Mouse (Mus musculus) inflammation-experienced regulatory T-cells, adult 6 months (primary cell): ENCODE measurements around the gene Rragd. TPM values are rescaled to one million over a fixed set of nuclear protein-coding genes. Genes with fewer than 3 reads are reported as not detected.

Experiments
- ATAC-seq: one replicate; pipeline ENCODE4 v1.8.0; 2017
- polyA plus RNA-seq, 3 experiments: library from polyadenylated mRNA; unstranded; fragments of 100-300 nt; shearing (Covaris generic); gene quantifications; one replicate each; pipeline ENCODE4 v1.2.1; 2017

Rragd gene
- polyA plus RNA-seq, 3 experiments from 2014 or later: 0.62 to 5.4 (median 4.2) TPM

GRCm38 (mm10) chr4:33052055-33052454 is 69.2 kb downstream of the Rragd start:
- ATAC-seq: no peak

GRCm38 (mm10) chr4:33052650-33053049 is 69.8 kb downstream of the Rragd start:
- no peak for ATAC-seq

GRCm38 (mm10) chr4:33054426-33054825 is 71.6 kb downstream of the Rragd start:
- no peak for ATAC-seq

DNA sequence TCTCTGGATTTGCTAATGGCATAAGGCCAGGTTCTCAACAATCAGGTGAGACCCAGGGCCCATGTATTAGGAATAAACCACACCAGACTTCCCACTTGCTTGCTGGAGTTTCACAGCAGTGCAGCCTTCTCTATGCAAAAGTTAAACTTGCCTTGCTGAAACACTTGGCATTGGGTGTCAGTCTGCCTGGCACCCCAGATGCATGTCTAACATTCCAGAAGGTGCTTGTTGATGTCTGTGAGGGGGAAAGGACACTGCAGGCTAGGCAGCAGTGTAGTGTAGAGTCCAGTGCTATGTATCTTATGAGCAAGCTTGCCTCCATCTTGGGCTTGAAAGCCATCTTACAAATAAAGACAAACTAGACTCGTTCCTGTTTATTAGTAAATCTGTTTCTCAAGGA is 73.5 kb downstream of the Rragd start:
- no peak for ATAC-seq

- no peak for ATAC-seq
Observed at GRCm38 (mm10) chr4:33057890-33058687, 75.3 kb downstream of the Rragd start.

- no peak for ATAC-seq
Observed at GRCm38 (mm10) chr4:33061158-33061557, 78.3 kb downstream of the Rragd start.

GRCm38 (mm10) chr4:33062981-33063380 is 80.1 kb downstream of the Rragd start, which contains the start of gene Gabrr2:
Gene Gabrr2, plus strand, starts transcription at chr4:33062999.
- no peak for ATAC-seq

- ATAC-seq: no peak
Observed at GRCm38 (mm10) chr4:33064986-33065385, 82.1 kb downstream of the Rragd start.

- no peak for ATAC-seq
Observed at GRCm38 (mm10) chr4:33066223-33066960, 83.6 kb downstream of the Rragd start.

DNA sequence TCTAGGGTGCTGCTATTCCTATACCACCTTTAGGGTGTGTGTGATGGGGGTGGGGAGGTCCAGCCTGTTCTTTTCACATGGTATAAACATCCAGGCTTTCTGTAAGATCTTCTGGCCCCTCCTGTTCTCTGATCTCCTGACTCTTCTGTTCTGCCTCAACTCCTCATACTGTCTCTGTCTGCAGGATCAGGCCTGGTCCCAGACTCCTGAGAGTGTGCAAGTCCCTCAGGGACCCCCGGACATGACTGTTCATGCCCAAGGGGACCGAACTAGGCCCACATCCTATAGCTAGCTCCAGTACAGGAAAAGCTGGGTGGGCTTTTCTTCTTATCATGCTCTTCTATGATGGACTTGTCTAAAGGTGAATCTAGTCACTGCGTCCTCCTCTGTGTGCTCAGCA is 84.5 kb downstream of the Rragd start:
- no peak for ATAC-seq

DNA sequence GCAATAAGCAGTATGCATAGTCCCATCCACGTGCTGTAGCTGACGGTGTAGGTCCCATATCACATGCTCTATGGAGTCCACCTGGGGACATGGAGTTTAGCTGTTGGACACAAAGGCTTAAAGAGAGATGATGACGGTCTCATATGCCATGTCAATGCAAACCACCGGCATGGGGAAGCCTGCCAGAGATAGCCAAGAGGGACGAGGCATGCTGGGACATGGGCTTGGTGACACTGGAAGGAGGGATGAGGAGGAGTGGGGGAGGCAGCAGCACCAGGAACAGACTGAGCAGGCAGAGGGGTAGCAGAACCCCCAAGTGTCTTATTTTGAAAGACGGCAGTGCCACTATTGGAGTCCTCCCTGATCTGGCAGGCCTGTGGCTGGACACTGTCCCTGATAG is 85.0 kb downstream of the Rragd start:
- no peak for ATAC-seq

- no peak for ATAC-seq
Observed at GRCm38 (mm10) chr4:33068894-33069293, 86.1 kb downstream of the Rragd start.

DNA sequence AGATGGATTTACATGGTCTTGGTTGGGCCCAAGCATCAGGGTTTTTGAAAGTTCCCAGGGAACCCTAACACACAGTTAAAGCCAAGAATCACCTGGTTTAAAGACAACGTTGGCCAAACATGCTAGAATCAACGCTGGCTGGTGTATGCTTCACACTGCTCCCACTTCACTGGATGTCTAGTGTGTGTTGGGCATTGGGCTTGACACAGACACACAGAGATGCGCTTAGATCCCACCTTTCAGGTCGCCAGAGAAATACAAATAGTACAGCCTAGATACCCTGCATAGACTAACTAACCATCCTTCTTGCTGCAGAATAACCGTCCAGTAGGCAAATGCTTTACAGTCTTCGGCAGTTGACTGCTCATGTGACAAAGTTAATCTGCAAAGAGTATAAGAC is 87.5 kb downstream of the Rragd start:
- no peak for ATAC-seq

GRCm38 (mm10) chr4:33071337-33071736 is 88.5 kb downstream of the Rragd start:
- ATAC-seq: no peak

Other genes with a start within 250 kb of the Rragd start
- 10 to 100 TPM; 61.9 to 82.1 (median 71.3) TPM for gene Lyrm2, start 182.8 kb upstream of the Rragd start, polyA plus RNA-seq
- 1 to 10 TPM; 1.2 to 2.9 (median 2.7) TPM for gene Ankrd6, start 32.2 kb upstream of the Rragd start, polyA plus RNA-seq
- 10 to 100 TPM; 33.3 to 58.4 (median 41.7) TPM for gene Ube2j1, start 48.4 kb downstream of the Rragd start, polyA plus RNA-seq
- gene Gabrr2, start 80.0 kb downstream of the Rragd start, polyA plus RNA-seq: 10 to 100 TPM in 2 of 3 experiments, under 1 TPM in 1; 0.35 to 12.9 (median 12.9) TPM
- gene Gabrr1, start 149.5 kb downstream of the Rragd start, polyA plus RNA-seq: not detected
- not detected for gene Pm20d2, start 206.7 kb downstream of the Rragd start, polyA plus RNA-seq
- 1 to 10 TPM; 1.4 to 4.2 (median 3.5) TPM for gene Srsf12, start 226.0 kb downstream of the Rragd start, polyA plus RNA-seq